Mouse (Mus musculus): ENCODE results near the gene Ifit1bl2. TPM values are rescaled to one million over a fixed set of nuclear protein-coding genes. Genes with fewer than 3 reads are reported as not detected.
"Not testable (repeated sequence)": the region's sequence is repeated elsewhere in the genome, so short reads cannot be mapped to it uniquely, and the experiment has no call there.

Gene Ifit1bl2
- polyA plus RNA-seq, 1 experiment, result 0.51 TPM

DNA sequence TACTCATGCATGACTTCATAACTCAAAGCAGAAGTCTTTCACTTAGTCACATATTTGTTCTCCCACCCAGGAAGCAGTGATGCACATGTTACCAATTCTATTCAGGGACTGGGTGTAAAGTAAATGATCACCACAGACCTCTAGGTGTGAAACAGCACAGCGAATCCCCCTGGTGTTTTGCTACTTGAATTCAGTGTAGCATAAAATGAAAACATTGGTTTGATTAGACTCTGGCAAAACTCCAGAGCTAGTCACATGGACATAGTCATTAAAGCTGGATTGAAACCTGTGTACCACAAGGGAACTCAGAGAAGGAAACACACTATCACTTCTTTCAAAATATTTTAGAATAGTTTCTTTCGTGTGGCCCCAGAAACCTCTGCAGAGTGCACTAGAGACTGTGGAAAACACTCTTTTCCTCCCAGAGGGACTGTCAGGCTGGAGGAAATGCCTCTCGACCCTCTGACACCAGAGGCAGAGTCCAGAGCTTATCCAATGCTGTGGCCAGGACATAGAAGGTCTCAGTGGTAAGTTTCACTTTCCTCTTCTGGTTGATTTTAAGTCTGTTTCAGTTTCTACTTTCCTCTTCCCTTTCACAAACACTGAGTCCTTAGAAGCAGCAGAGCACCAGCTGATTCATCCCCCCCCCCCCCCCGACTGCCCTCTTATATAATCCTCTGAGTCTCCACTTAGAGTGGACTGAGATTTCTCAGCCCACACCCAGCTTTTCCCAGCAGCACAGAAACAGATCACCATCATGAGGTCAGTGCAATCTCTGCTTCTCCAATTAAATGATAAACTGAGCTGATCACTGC lies 33.1 kb downstream of the Ifit1bl2 start, which contains the start of gene Ifit3b:
TSS of gene Ifit3b (plus strand) at position 734 of the 815 bp plus-strand sequence.
- Histone ChIP-seq H3K4me3 (ENCODE audit: insufficient read depth, low read length) (peak within 1 kb of the TSS; percentile 21; the same call in 1 of the 2 replicates), H3K27ac (ENCODE audit: insufficient read depth, low read length) (peak within 1 kb of the TSS; percentile 92)
- not testable (repeated sequence) for H3K4me1 ChIP-seq (ENCODE audit: control insufficient read depth, insufficient read depth, low read length)

GRCm38 (mm10) chr19:34605472-34605871 lies 35.1 kb downstream of the Ifit1bl2 start:
- TF ChIP-seq POLR2A (IDR thresholded peaks at IDR 0.05; ENCODE audit: low read depth, low read length) (no peak), CTCF (IDR thresholded peaks at IDR 0.05; ENCODE audit: borderline replicate concordance, insufficient read depth, low read length) (no peak)
- H3K27ac ChIP-seq (ENCODE audit: insufficient read depth, low read length), result no peak overlapping the region
- H3K4me3 ChIP-seq (ENCODE audit: insufficient read depth, low read length), result no peak overlapping the region
- no peaks in the 10 kb centered on the region for H3K4me1 ChIP-seq (ENCODE audit: control insufficient read depth, insufficient read depth, low read length)

DNA sequence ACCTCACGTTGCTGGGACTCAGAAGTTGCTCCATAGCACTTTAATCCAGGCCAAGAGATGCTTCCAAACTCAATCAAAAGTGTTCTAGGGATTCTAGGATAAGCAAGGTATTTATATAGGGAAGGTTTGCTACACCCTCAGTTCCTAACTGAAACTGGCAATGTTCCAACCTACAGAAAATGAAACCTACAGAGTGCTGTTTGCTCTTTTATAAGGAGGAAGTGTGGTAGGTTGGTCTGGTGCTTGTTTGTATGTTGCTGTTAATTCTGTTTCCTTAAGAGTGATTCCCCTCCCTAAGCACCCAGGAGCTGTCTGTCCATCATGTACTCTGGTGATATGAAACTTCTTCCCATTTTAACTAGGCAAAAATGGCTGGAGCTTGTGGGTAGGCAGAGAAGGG lies 38.7 kb downstream of the Ifit1bl2 start, which contains the start of gene Ifit1bl1:
TSS of gene Ifit1bl1 (minus strand) at position 69 of the 400 bp plus-strand sequence.
- H3K27ac ChIP-seq (ENCODE audit: insufficient read depth, low read length); H3K4me1 ChIP-seq (ENCODE audit: control insufficient read depth, insufficient read depth, low read length); H3K4me3 ChIP-seq (ENCODE audit: insufficient read depth, low read length): not testable (repeated sequence)

- not testable (repeated sequence) for H3K27ac ChIP-seq (ENCODE audit: insufficient read depth, low read length); H3K4me1 ChIP-seq (ENCODE audit: control insufficient read depth, insufficient read depth, low read length); H3K4me3 ChIP-seq (ENCODE audit: insufficient read depth, low read length)
These were observed 41.3 kb downstream of the Ifit1bl2 start for GRCm38 (mm10) chr19:34599250-34599649.

GRCm38 (mm10) chr19:34598341-34598740 lies 42.2 kb downstream of the Ifit1bl2 start:
- no peak overlapping the region for H3K4me3 ChIP-seq (ENCODE audit: insufficient read depth, low read length)
- peaks cover 2% of the 10 kb centered on the region; the same call in 1 of the 2 replicates for H3K4me1 ChIP-seq (ENCODE audit: control insufficient read depth, insufficient read depth, low read length)
- no peak overlapping the region for H3K27ac ChIP-seq (ENCODE audit: insufficient read depth, low read length)
- TF ChIP-seq POLR2A (IDR thresholded peaks at IDR 0.05; ENCODE audit: low read depth, low read length) (no peak), CTCF (IDR thresholded peaks at IDR 0.05; ENCODE audit: borderline replicate concordance, insufficient read depth, low read length) (no peak)

- H3K4me1 ChIP-seq (ENCODE audit: control insufficient read depth, insufficient read depth, low read length), result peaks cover 2% of the 10 kb centered on the region; the same call in 1 of the 2 replicates
- no peak overlapping the region for H3K27ac ChIP-seq (ENCODE audit: insufficient read depth, low read length)
- no peak overlapping the region for H3K4me3 ChIP-seq (ENCODE audit: insufficient read depth, low read length)
- TF ChIP-seq CTCF (IDR thresholded peaks at IDR 0.05; ENCODE audit: borderline replicate concordance, insufficient read depth, low read length) (no peak), POLR2A (IDR thresholded peaks at IDR 0.05; ENCODE audit: low read depth, low read length) (no peak)
These were observed 43.7 kb downstream of the Ifit1bl2 start for GRCm38 (mm10) chr19:34596811-34597210.

DNA sequence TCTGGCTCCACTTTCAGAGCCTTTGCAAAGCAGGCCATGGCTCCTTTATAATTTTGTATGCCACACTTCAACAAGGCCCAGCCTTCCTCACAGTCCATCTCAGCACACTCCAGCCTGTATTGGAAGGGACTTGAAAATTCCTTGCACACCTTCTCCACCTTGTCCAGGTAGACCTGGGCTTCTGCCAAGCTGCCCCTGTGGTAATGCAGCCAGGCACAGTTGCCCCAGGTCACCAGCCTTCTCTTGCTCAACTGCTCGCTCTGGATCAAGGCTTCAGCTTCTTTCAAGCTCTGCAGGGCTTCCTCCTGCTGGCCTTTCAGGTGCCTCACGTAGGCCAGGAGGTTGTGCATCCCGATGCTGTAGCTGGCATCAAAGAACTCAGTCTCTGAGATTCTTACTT lies 46.0 kb downstream of the Ifit1bl2 start:
- H3K4me1 ChIP-seq (ENCODE audit: control insufficient read depth, insufficient read depth, low read length); H3K27ac ChIP-seq (ENCODE audit: insufficient read depth, low read length): not testable (repeated sequence)

DNA sequence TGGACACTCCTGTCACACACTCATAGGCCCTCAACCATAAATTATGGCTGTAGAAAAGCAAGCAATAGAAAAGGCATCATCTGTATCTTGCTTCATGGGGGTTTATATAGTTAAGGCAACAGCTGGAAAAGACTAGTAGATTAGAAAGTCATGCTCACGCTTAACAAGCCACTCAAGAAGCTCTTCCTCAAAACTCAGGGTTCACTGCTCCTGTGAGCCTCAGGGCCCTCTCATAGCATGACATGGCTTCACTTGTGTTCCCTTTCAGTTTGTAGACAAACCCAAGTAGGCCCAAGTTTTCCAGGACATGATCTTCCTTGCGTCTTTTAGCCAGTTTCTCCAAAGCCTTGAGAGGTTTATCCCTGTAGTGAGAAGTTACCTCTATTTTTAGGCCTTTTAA lies 47.1 kb downstream of the Ifit1bl2 start:
- Histone ChIP-seq H3K4me3 (ENCODE audit: insufficient read depth, low read length) (no peak overlapping the region), H3K27ac (ENCODE audit: insufficient read depth, low read length) (no peak overlapping the region), H3K4me1 (ENCODE audit: control insufficient read depth, insufficient read depth, low read length) (peaks cover 1% of the 10 kb centered on the region; the same call in 1 of the 2 replicates)
- TF ChIP-seq POLR2A (IDR thresholded peaks at IDR 0.05; ENCODE audit: low read depth, low read length), result no peak
- no peak for TF ChIP-seq CTCF (IDR thresholded peaks at IDR 0.05; ENCODE audit: borderline replicate concordance, insufficient read depth, low read length)

More for the DNA sequence above, 46.0 kb downstream of the Ifit1bl2 start:
- H3K4me3 ChIP-seq (ENCODE audit: insufficient read depth, low read length), result not testable (repeated sequence)

GRCm38 (mm10) chr19:34588959-34589358 lies 51.6 kb downstream of the Ifit1bl2 start:
- H3K4me3 ChIP-seq (ENCODE audit: insufficient read depth, low read length), result no peak overlapping the region
- H3K4me1 ChIP-seq (ENCODE audit: control insufficient read depth, insufficient read depth, low read length), result no peaks in the 10 kb centered on the region
- no peak overlapping the region for H3K27ac ChIP-seq (ENCODE audit: insufficient read depth, low read length)
- TF ChIP-seq CTCF (IDR thresholded peaks at IDR 0.05; ENCODE audit: borderline replicate concordance, insufficient read depth, low read length) (no peak), POLR2A (IDR thresholded peaks at IDR 0.05; ENCODE audit: low read depth, low read length) (no peak)

DNA sequence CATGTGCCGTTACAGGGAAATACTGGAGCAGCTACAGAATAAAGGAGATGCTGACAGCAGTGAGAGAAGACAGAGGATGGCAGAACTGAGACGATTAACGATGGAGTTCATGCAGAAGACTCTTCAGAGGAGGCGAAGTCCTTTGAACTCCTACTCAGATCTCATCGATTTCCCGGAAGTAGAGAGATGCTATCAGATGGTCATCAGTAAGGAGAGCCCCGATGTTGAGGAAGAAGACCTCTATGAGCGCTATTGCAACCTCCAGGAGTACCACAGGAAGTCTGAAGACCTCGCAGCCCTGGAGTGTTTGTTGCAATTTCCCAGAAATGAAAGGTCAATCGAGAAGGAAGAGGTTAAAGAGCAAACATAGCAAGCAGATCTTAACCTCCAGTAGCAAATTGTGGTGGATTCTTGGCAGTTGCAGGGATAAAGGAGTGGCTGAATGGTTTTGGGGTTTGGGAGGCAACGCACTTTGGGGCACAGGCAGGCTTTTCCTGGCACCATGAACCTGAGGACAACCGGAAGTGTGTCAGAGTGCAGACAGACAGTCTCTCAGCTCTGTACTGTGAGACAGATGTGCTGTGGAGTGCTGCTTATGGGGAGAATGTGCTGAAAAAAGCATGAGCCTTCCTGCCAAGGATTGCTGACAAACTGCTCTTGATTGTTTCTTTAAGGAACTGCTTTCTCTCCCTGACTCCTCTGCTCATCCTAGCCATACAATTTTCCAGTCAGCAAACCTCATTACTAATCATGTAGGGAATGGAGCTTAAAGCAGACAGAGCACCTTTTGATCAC lies 52.4 kb downstream of the Ifit1bl2 start:
- not testable (repeated sequence) for H3K4me3 ChIP-seq (ENCODE audit: insufficient read depth, low read length); H3K4me1 ChIP-seq (ENCODE audit: control insufficient read depth, insufficient read depth, low read length); H3K27ac ChIP-seq (ENCODE audit: insufficient read depth, low read length)

GRCm38 (mm10) chr19:34585740-34586458 lies 54.6 kb downstream of the Ifit1bl2 start:
- H3K27ac ChIP-seq (ENCODE audit: insufficient read depth, low read length); H3K4me3 ChIP-seq (ENCODE audit: insufficient read depth, low read length); H3K4me1 ChIP-seq (ENCODE audit: control insufficient read depth, insufficient read depth, low read length): not testable (repeated sequence)

DNA sequence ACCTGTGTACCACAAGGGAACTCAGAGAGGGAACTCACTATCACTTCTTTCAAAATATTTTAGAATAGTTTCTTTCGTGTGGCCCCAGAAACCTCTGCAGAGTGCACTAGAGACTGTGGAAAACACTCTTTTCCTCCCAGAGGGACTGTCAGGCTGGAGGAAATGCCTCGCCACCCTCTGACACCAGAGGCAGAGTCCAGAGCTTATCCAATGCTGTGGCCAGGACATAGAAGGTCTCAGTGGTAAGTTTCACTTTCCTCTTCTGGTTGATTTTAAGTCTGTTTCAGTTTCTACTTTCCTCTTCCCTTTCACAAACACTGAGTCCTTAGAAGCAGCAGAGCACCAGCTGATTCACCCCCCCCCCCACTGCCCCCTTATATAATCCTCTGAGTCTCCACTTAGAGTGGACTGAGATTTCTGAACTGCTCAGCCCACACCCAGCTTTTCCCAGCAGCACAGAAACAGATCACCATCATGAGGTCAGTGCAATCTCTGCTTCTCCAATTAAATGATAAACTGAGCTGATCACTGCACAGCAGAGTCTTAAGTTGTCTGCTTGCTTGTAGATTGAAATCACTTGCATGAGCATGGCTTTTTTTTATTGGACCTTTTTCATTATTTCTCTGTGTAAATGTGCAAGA lies 57.3 kb downstream of the Ifit1bl2 start, which contains the start of gene Ifit3:
TSS of gene Ifit3 (plus strand) at position 406 of the 641 bp plus-strand sequence.
- not testable (repeated sequence) for H3K4me1 ChIP-seq (ENCODE audit: control insufficient read depth, insufficient read depth, low read length); H3K4me3 ChIP-seq (ENCODE audit: insufficient read depth, low read length); H3K27ac ChIP-seq (ENCODE audit: insufficient read depth, low read length)

DNA sequence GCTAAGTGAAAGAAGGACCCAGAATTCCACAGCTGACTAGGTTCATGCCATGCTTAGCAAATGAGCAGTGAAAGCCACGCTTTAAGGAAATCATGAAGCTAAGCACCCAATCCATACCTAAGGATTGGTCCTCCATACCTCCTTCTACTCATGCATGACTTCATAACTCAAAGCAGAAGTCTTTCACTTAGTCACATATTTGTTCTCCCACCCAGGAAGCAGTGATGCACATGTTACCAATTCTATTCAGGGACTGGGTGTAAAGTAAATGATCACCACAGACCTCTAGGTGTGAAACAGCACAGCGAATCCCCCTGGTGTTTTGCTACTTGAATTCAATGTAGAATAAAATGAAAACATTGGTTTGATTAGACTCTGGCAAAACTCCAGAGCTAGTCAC lies 57.8 kb downstream of the Ifit1bl2 start:
- not testable (repeated sequence) for H3K4me3 ChIP-seq (ENCODE audit: insufficient read depth, low read length); H3K27ac ChIP-seq (ENCODE audit: insufficient read depth, low read length); H3K4me1 ChIP-seq (ENCODE audit: control insufficient read depth, insufficient read depth, low read length)

Measured in embryonic fibroblast, embryonic 13.5 days (primary cell).